Mouse (Mus musculus) stomach, postnatal 0 days (tissue): Measurements from ENCODE around the gene Tuba8. TPM values are rescaled to one million over a fixed set of nuclear protein-coding genes. Genes with fewer than 3 reads are reported as not detected.
A peak's percentile ranks its signal among the peaks of the same experiment; 100 is the strongest.

ENCODE experiments used
- ATAC-seq: fragments of 200-750 bp; cut with Nextera tagmentation; 2 replicates; pipeline ENCODE4 v1.8.0; 2017; ENCODE audit not compliant: low FRiP score, low TSS enrichment
- DNase-seq: peaks from one replicate; pipeline ENCODE4 v3.0.0-alpha.2; 2016; ENCODE audit warnings: low spot score
- H3K27ac ChIP-seq: fragments of 300-500 bp; sonication (generic); replicated peaks from 2 replicates; pipeline ENCODE4 v1.5.1; 2014; ENCODE audit warnings: mild to moderate bottlenecking, control low read depth
- H3K27me3 ChIP-seq: fragments of 300-500 bp; sonication (generic); 2 replicates; pipeline ENCODE4 v1.6.1; 2014; ENCODE audit warnings: low read length; ENCODE audit not compliant: control insufficient read depth, insufficient read depth
- H3K36me3 ChIP-seq: fragments of 300-500 bp; sonication (generic); 2 replicates; pipeline ENCODE4 v1.6.1; 2014; ENCODE audit warnings: low read length, mixed read lengths; ENCODE audit not compliant: control insufficient read depth, insufficient read depth
- H3K4me1 ChIP-seq: fragments of 300-500 bp; sonication (generic); replicated peaks from 2 replicates; pipeline ENCODE4 v1.6.1; 2014; ENCODE audit warnings: antibody characterized with exemption; ENCODE audit not compliant: control insufficient read depth, insufficient read depth
- H3K4me2 ChIP-seq: fragments of 300-500 bp; sonication (generic); replicated peaks from 2 replicates; pipeline ENCODE4 v1.6.1; 2014; ENCODE audit warnings: low read depth, mild to moderate bottlenecking, control low read depth, moderate library complexity
- H3K4me3 ChIP-seq: fragments of 300-500 bp; sonication (generic); 2 replicates; pipeline ENCODE4 v1.5.1; 2014; ENCODE audit warnings: low read depth, low read length, control low read depth
- H3K9ac ChIP-seq: fragments of 300-500 bp; sonication (generic); 2 replicates; pipeline ENCODE4 v1.6.1; 2014; ENCODE audit warnings: mild to moderate bottlenecking, low read length, control low read depth, mixed read lengths
- H3K9me3 ChIP-seq: fragments of 300-500 bp; sonication (generic); 2 replicates; pipeline ENCODE4 v1.6.1; 2016; ENCODE audit warnings: low read length; ENCODE audit not compliant: control insufficient read depth
- CTCF ChIP-seq: IDR thresholded peaks from 2 replicates; pipeline ENCODE4 v1.5.1; 2016; ENCODE audit warnings: antibody characterized with exemption, low read depth, mild to moderate bottlenecking, moderate library complexity
- EP300 ChIP-seq: optimal IDR thresholded peaks from 2 replicates; pipeline ENCODE3; 2016; ENCODE audit warnings: antibody characterized with exemption
- WGBS: fragments of 180-500 bp; shearing (Covaris S2); extraction: QIAGEN DNeasy Blood & Tissue Kit; methylation state at CpG from one replicate; pipeline ENCODE4 v1.1.7; 2014; 5-methylcytosine and 5-hydroxymethylcytosine counted together
- polyA plus RNA-seq: library from polyadenylated mRNA; unstranded; fragments of >200 nt; fragmentation: Nextera tagmentation; extraction: Ambion mirVana; gene quantifications from 2 replicates; pipeline ENCODE4 v1.2.1, GENCODE M21; 2015

Gene Tuba8
- polyA plus RNA-seq, 1 experiment from 2014 or later: 0.06 TPM

GRCm38 (mm10) chr6:121245127-121246036 lies 34.9 kb downstream of the Tuba8 start, which contains the start of gene Usp18:
Gene Usp18, plus strand, starts transcription at chr6:121245906.
- TF ChIP-seq EP300 (no peak), CTCF (peak; percentile 19; the same call in 1 of the 2 replicates)
- Histone ChIP-seq H3K9me3 (no peaks in the 10 kb centered on the region), H3K4me3 (peak within 1 kb of the TSS; percentile 60), H3K4me1 (no peaks in the 10 kb centered on the region; the same call in 1 of the 2 replicates), H3K36me3 (no peaks in the 10 kb centered on the region), H3K27ac (0 out of 2 replicates have a peak within 1 kb of the TSS, but pooled peaks have one; percentile 13), H3K27me3 (no peaks in the 10 kb centered on the region; the same call in 1 of the 2 replicates), H3K9ac (peak within 1 kb of the TSS; percentile 51), H3K4me2 (peak within 1 kb of the TSS; percentile 52)
- peak; percentile 94 for DNase-seq
- 4% methylated on average over 35 of the region's 35 CpGs for WGBS
- ATAC-seq: peak; percentile 94

- no peaks in the 10 kb centered on the region for H3K9me3 ChIP-seq
- no peaks in the 10 kb centered on the region; the same call in 1 of the 2 replicates for H3K27me3 ChIP-seq
- ATAC-seq: 0 out of 2 replicates have a peak, but pooled peaks have one; percentile 18
- WGBS: 5% methylated on average over 4 of the region's 4 CpGs
- peak overlapping the region; percentile 52 for H3K4me2 ChIP-seq
- H3K27ac ChIP-seq: no peak overlapping the region
- peak overlapping the region; percentile 60 for H3K4me3 ChIP-seq
- H3K4me1 ChIP-seq: no peaks in the 10 kb centered on the region; the same call in 1 of the 2 replicates
- TF ChIP-seq EP300 (no peak), CTCF (no peak)
- peak overlapping the region; percentile 51 for H3K9ac ChIP-seq
- no peaks in the 10 kb centered on the region for H3K36me3 ChIP-seq
- DNase-seq: no peak
Observed at GRCm38 (mm10) chr6:121246037-121246361, 35.5 kb downstream of the Tuba8 start.

- H3K27ac ChIP-seq: no peak overlapping the region
- no peak overlapping the region for H3K4me2 ChIP-seq
- ATAC-seq (no peak), DNase-seq (no peak)
- TF ChIP-seq CTCF (no peak), EP300 (no peak)
- H3K27me3 ChIP-seq: no peaks in the 10 kb centered on the region
- H3K4me3 ChIP-seq: no peak overlapping the region
- H3K36me3 ChIP-seq: no peaks in the 10 kb centered on the region
- H3K9ac ChIP-seq: no peak overlapping the region
- H3K9me3 ChIP-seq: no peaks in the 10 kb centered on the region
- WGBS: 77% methylated on average over 1 of the region's 1 CpGs
- H3K4me1 ChIP-seq: no peaks in the 10 kb centered on the region; the same call in 1 of the 2 replicates
Observed at GRCm38 (mm10) chr6:121250406-121250805, 39.9 kb downstream of the Tuba8 start.

- no peak for TF ChIP-seq CTCF
- TF ChIP-seq EP300: no peak
- Histone ChIP-seq H3K9ac (no peak overlapping the region), H3K4me3 (no peak overlapping the region), H3K9me3 (no peaks in the 10 kb centered on the region), H3K27me3 (no peaks in the 10 kb centered on the region), H3K4me1 (no peaks in the 10 kb centered on the region), H3K27ac (no peak overlapping the region), H3K4me2 (no peak overlapping the region), H3K36me3 (no peaks in the 10 kb centered on the region)
- 77% methylated on average over 5 of the region's 5 CpGs for whole genome bisulfite sequencing
- DNase-seq: no peak
- no peak for ATAC-seq
Observed at GRCm38 (mm10) chr6:121251256-121251655, 40.8 kb downstream of the Tuba8 start.

- Histone ChIP-seq H3K4me3 (no peak overlapping the region), H3K36me3 (no peaks in the 10 kb centered on the region), H3K9ac (no peak overlapping the region), H3K27ac (no peak overlapping the region), H3K4me1 (no peaks in the 10 kb centered on the region), H3K9me3 (no peaks in the 10 kb centered on the region), H3K27me3 (no peaks in the 10 kb centered on the region), H3K4me2 (no peak overlapping the region)
- peak; percentile 68 for DNase-seq
- peak; percentile 85 for TF ChIP-seq CTCF
- TF ChIP-seq EP300: no peak
- no peak for ATAC-seq
- WGBS: 30% methylated on average over 9 of the region's 9 CpGs
Observed at GRCm38 (mm10) chr6:121260548-121260947, 50.1 kb downstream of the Tuba8 start.

GRCm38 (mm10) chr6:121261233-121261632 lies 50.7 kb downstream of the Tuba8 start:
- 72% methylated on average over 8 of the region's 8 CpGs for WGBS
- H3K27me3 ChIP-seq: no peaks in the 10 kb centered on the region
- ATAC-seq: no peak

More at GRCm38 (mm10) chr6:121261233-121261632, 50.7 kb downstream of the Tuba8 start:
- H3K36me3 ChIP-seq: no peaks in the 10 kb centered on the region
- H3K27ac ChIP-seq: no peak overlapping the region
- no peak overlapping the region for H3K4me3 ChIP-seq
- no peaks in the 10 kb centered on the region for H3K9me3 ChIP-seq
- no peak overlapping the region for H3K9ac ChIP-seq
- TF ChIP-seq EP300: no peak
- no peak for TF ChIP-seq CTCF
- H3K4me1 ChIP-seq: no peaks in the 10 kb centered on the region
- no peak for DNase-seq
- H3K4me2 ChIP-seq: no peak overlapping the region
